Mouse (Mus musculus) brain, embryonic 14.5 days (tissue): ENCODE measurements at regions not wholly inside any gene's neighbourhood (a gene's known extent, or its start where the extent isn't known, plus 50 kb on each side); places are given as distances from the start of the nearest gene placed in this dataset.

Experiments used
- CTCF ChIP-seq: fragments of 200-500 bp; IDR thresholded peaks from 2 replicates; pipeline ENCODE4 v1.5.1; 2012; ENCODE audit warnings: inconsistent platforms, mild to moderate bottlenecking, moderate library complexity, borderline replicate concordance; ENCODE audit not compliant: insufficient read depth, insufficient read length; ENCODE audit errors: extremely low read depth
- POLR2A ChIP-seq: fragments of 200-500 bp; IDR thresholded peaks from 2 replicates; pipeline ENCODE4 v1.6.1; 2012; ENCODE audit warnings: mild to moderate bottlenecking, inconsistent platforms, borderline replicate concordance; ENCODE audit not compliant: poor library complexity, insufficient read depth, insufficient read length, severe bottlenecking; ENCODE audit errors: extremely low read depth

GRCm38 (mm10) chr12:109272101-109272500 is 180.5 kb upstream of the Dlk1 start:
- TF ChIP-seq CTCF (no peak), POLR2A (no peak)
